Mouse (Mus musculus): ENCODE measurements around the gene Vps37c. TPM values are rescaled to one million over a fixed set of nuclear protein-coding genes. Genes with fewer than 3 reads are reported as not detected.

The Vps37c gene
- polyA plus RNA-seq, 1 experiment from 2014 or later: 31.3 TPM

GRCm38 (mm10) chr19:10739916-10740315 is 51.4 kb downstream of the Vps37c start:
- H3K36me3 ChIP-seq (replicated peaks; ENCODE audit: control insufficient read depth, insufficient read depth): no peaks in the 10 kb centered on the region
- no peak overlapping the region for H3K4me2 ChIP-seq (replicated peaks)
- no peak overlapping the region for H3K4me3 ChIP-seq (replicated peaks; ENCODE audit: low read length)
- no peaks in the 10 kb centered on the region for H3K4me1 ChIP-seq (replicated peaks; ENCODE audit: control insufficient read depth, insufficient read depth, low read length)
- no peak overlapping the region for H3K27ac ChIP-seq
- H3K9me3 ChIP-seq (ENCODE audit: control insufficient read depth, low read length): no peaks in the 10 kb centered on the region
- no peak for ATAC-seq (ENCODE audit: low FRiP score)
- WGBS: 98% methylated on average over 4 of the region's 4 CpGs
- H3K27me3 ChIP-seq (ENCODE audit: control insufficient read depth, insufficient read depth, low read length): no peaks in the 10 kb centered on the region
- no peak for DNase-seq (ENCODE audit: low spot score)
- H3K9ac ChIP-seq: no peak overlapping the region

DNA sequence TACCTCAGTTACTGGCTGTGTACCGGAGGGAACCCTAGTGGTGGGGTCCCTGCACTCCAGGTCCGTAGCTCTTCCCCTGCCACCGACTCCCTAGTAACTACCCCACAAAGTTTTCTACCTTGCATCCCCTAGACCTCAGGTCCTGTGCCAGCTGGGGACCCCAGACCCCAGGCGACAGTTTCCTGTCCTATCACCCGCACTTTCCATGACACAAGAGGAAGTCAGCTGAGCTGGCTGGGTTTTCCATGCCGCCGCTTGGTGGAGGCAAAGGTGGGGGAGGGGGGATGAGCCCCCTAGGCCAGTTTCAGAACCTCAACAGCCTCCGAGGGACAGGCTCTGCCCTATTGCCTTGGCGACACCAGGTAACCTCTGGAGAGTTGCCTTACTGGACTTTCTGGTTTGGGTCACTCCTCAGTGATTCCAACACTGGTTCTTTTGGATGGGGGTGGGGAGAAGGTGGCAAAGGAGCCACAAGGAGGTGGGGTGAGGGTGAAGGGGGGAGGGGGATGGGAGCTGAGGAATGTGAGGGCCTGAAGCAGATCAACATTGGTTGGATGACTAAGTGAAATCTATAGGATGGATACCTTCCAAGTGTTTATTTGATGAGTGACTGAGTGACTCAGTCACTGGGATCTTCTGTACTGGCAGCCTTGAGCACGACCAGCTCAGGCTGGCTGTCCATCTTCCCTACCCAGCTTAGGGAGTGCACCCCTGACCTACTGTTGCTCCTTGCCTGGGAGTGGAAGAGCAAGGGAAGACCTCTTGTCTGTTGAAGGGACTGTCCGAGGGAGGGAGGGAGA is 52.3 kb downstream of the Vps37c start:
- no peak overlapping the region for H3K4me3 ChIP-seq (replicated peaks; ENCODE audit: low read length)
- WGBS: 56% methylated on average over 11 of the region's 11 CpGs
- H3K27ac ChIP-seq: no peak overlapping the region
- H3K4me1 ChIP-seq (replicated peaks; ENCODE audit: control insufficient read depth, insufficient read depth, low read length): no peaks in the 10 kb centered on the region
- no peaks in the 10 kb centered on the region for H3K36me3 ChIP-seq (replicated peaks; ENCODE audit: control insufficient read depth, insufficient read depth)
- ATAC-seq (ENCODE audit: low FRiP score): no peak
- H3K4me2 ChIP-seq (replicated peaks): no peak overlapping the region
- no peaks in the 10 kb centered on the region for H3K27me3 ChIP-seq (ENCODE audit: control insufficient read depth, insufficient read depth, low read length)
- no peaks in the 10 kb centered on the region for H3K9me3 ChIP-seq (ENCODE audit: control insufficient read depth, low read length)
- H3K9ac ChIP-seq: no peak overlapping the region
- no peak for DNase-seq (ENCODE audit: low spot score)

DNA sequence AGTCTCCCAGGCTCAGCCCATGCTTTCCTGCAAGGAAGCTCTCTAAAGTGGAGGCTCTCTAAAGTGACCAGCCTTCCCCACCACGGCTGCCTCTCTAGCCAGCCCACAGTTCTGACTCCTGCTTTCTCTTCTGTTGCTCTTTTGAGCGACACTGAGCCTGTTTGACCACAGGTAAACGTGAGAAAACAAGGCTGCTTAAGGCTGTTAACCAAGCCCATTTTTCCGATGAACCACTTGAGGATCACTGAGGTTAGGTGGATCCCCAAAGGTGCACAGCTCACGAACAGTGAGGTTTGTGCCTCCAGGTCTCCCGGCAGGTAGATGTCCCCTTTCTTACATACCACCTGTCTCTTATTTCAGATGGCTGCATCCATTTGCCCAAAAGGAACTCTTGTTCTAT is 53.6 kb downstream of the Vps37c start:
- no peaks in the 10 kb centered on the region for H3K36me3 ChIP-seq (replicated peaks; ENCODE audit: control insufficient read depth, insufficient read depth)
- H3K9ac ChIP-seq: no peak overlapping the region
- DNase-seq (ENCODE audit: low spot score) (no peak), ATAC-seq (ENCODE audit: low FRiP score) (no peak)
- 87% methylated on average over 6 of the region's 6 CpGs for WGBS
- no peaks in the 10 kb centered on the region for H3K27me3 ChIP-seq (ENCODE audit: control insufficient read depth, insufficient read depth, low read length)
- H3K9me3 ChIP-seq (ENCODE audit: control insufficient read depth, low read length): no peaks in the 10 kb centered on the region
- no peak overlapping the region for H3K4me3 ChIP-seq (replicated peaks; ENCODE audit: low read length)
- H3K4me1 ChIP-seq (replicated peaks; ENCODE audit: control insufficient read depth, insufficient read depth, low read length): no peaks in the 10 kb centered on the region
- no peak overlapping the region for H3K4me2 ChIP-seq (replicated peaks)
- H3K27ac ChIP-seq: no peak overlapping the region

GRCm38 (mm10) chr19:10742565-10742964 is 54.0 kb downstream of the Vps37c start:
- H3K9me3 ChIP-seq (ENCODE audit: control insufficient read depth, low read length): no peaks in the 10 kb centered on the region
- no peaks in the 10 kb centered on the region for H3K27me3 ChIP-seq (ENCODE audit: control insufficient read depth, insufficient read depth, low read length)
- H3K9ac ChIP-seq: no peak overlapping the region
- ATAC-seq (ENCODE audit: low FRiP score) (no peak), DNase-seq (ENCODE audit: low spot score) (no peak)
- H3K4me3 ChIP-seq (replicated peaks; ENCODE audit: low read length): no peak overlapping the region
- H3K36me3 ChIP-seq (replicated peaks; ENCODE audit: control insufficient read depth, insufficient read depth): no peaks in the 10 kb centered on the region
- no peak overlapping the region for H3K4me2 ChIP-seq (replicated peaks)
- H3K27ac ChIP-seq: no peak overlapping the region
- no peaks in the 10 kb centered on the region for H3K4me1 ChIP-seq (replicated peaks; ENCODE audit: control insufficient read depth, insufficient read depth, low read length)
- WGBS: 76% methylated on average over 3 of the region's 3 CpGs

DNA sequence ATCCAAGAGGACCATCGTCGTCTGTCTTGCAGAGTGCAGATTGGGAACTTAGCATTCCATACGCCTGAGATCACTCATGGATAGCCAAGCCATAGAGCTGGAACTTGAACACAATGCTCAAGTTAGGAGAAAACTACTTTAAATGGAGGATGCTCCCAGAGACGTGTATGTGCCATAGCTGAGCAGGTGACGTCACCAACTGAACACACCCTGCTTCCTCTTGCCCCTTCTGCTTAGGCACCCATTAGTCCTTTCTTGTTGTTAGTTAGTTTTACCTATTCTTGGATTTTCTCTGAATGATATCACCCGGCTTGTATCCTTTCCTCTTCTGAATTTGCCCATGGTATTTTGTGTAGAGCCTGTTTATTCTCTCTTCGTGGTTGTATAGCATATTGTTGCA is 58.6 kb downstream of the Vps37c start:
- no peak overlapping the region for H3K4me3 ChIP-seq (replicated peaks; ENCODE audit: low read length)
- no peaks in the 10 kb centered on the region for H3K27me3 ChIP-seq (ENCODE audit: control insufficient read depth, insufficient read depth, low read length)
- ATAC-seq (ENCODE audit: low FRiP score) (no peak), DNase-seq (ENCODE audit: low spot score) (no peak)
- no peaks in the 10 kb centered on the region for H3K9me3 ChIP-seq (ENCODE audit: control insufficient read depth, low read length)
- no peaks in the 10 kb centered on the region for H3K36me3 ChIP-seq (replicated peaks; ENCODE audit: control insufficient read depth, insufficient read depth)
- H3K27ac ChIP-seq: no peak overlapping the region
- WGBS: 87% methylated on average over 7 of the region's 7 CpGs
- H3K4me2 ChIP-seq (replicated peaks): no peak overlapping the region
- H3K9ac ChIP-seq: no peak overlapping the region
- H3K4me1 ChIP-seq (replicated peaks; ENCODE audit: control insufficient read depth, insufficient read depth, low read length): no peaks in the 10 kb centered on the region

DNA sequence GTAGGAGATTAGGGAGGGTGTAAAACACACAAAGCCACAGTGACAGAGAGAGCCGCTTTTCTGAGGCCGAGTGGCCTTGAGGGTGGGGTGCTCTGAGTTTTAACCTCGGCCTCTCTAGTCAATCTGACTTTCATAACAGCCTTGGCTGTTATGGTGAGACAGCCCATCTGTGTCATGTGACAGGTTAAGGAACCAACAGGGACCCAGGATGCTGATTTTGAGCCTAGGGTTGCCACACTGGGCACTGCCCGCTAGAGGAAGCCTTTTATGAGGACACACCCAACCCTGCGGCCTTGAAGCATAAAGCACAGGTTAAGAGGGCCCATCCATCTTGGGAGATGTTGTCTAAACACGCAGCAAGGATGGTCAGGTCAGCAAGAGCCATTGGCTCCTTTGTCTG is 59.2 kb downstream of the Vps37c start:
- WGBS: 92% methylated on average over 6 of the region's 6 CpGs
- DNase-seq (ENCODE audit: low spot score) (no peak), ATAC-seq (ENCODE audit: low FRiP score) (no peak)
- Histone ChIP-seq H3K9ac (no peak overlapping the region), H3K27me3 (ENCODE audit: control insufficient read depth, insufficient read depth, low read length) (no peaks in the 10 kb centered on the region), H3K4me2 (replicated peaks) (no peak overlapping the region), H3K9me3 (ENCODE audit: control insufficient read depth, low read length) (no peaks in the 10 kb centered on the region), H3K4me1 (replicated peaks; ENCODE audit: control insufficient read depth, insufficient read depth, low read length) (no peaks in the 10 kb centered on the region), H3K4me3 (replicated peaks; ENCODE audit: low read length) (no peak overlapping the region), H3K36me3 (replicated peaks; ENCODE audit: control insufficient read depth, insufficient read depth) (no peaks in the 10 kb centered on the region), H3K27ac (no peak overlapping the region)

- WGBS: 47% methylated on average over 11 of the region's 11 CpGs
- no peak for DNase-seq (ENCODE audit: low spot score)
- Histone ChIP-seq H3K4me1 (replicated peaks; ENCODE audit: control insufficient read depth, insufficient read depth, low read length) (no peaks in the 10 kb centered on the region), H3K9ac (no peak overlapping the region), H3K4me3 (replicated peaks; ENCODE audit: low read length) (no peak overlapping the region), H3K4me2 (replicated peaks) (no peak overlapping the region), H3K36me3 (replicated peaks; ENCODE audit: control insufficient read depth, insufficient read depth) (no peaks in the 10 kb centered on the region), H3K27ac (no peak overlapping the region), H3K9me3 (ENCODE audit: control insufficient read depth, low read length) (no peaks in the 10 kb centered on the region), H3K27me3 (ENCODE audit: control insufficient read depth, insufficient read depth, low read length) (no peaks in the 10 kb centered on the region)
- no peak for ATAC-seq (ENCODE audit: low FRiP score)
Measured at GRCm38 (mm10) chr19:10748401-10749102, 60.0 kb downstream of the Vps37c start.

- no peak overlapping the region for H3K9ac ChIP-seq
- WGBS: 84% methylated on average over 6 of the region's 6 CpGs
- no peak overlapping the region for H3K4me2 ChIP-seq (replicated peaks)
Measured at GRCm38 (mm10) chr19:10749295-10749694, 60.8 kb downstream of the Vps37c start.

DNA sequence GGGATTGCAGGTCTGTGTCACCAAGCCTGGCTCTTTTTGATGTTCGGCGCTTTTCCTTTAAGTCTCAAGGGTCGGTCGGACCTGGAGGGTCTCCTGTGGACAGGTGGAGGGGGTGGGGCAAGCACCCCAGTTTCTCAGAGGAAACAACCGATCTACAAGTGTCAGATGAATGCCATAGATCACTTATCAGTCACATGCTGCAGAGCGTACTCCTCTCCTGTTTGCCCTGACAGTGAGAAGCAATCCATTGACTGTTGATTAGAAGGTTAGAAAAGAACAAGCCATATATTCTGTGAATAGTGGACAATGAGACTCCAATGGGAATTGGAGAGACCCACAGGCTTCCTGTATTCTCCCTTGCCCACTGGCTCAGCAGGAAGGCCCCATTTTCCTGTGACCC is 61.6 kb downstream of the Vps37c start:
- Histone ChIP-seq H3K27me3 (ENCODE audit: control insufficient read depth, insufficient read depth, low read length) (no peaks in the 10 kb centered on the region), H3K9ac (no peak overlapping the region), H3K9me3 (ENCODE audit: control insufficient read depth, low read length) (no peaks in the 10 kb centered on the region), H3K36me3 (replicated peaks; ENCODE audit: control insufficient read depth, insufficient read depth) (no peaks in the 10 kb centered on the region), H3K4me1 (replicated peaks; ENCODE audit: control insufficient read depth, insufficient read depth, low read length) (no peaks in the 10 kb centered on the region), H3K27ac (no peak overlapping the region), H3K4me2 (replicated peaks) (no peak overlapping the region), H3K4me3 (replicated peaks; ENCODE audit: low read length) (no peak overlapping the region)
- DNase-seq (ENCODE audit: low spot score) (no peak), ATAC-seq (ENCODE audit: low FRiP score) (no peak)
- WGBS: 94% methylated on average over 6 of the region's 6 CpGs

More at GRCm38 (mm10) chr19:10749295-10749694, 60.8 kb downstream of the Vps37c start:
- Histone ChIP-seq H3K36me3 (replicated peaks; ENCODE audit: control insufficient read depth, insufficient read depth) (no peaks in the 10 kb centered on the region), H3K9me3 (ENCODE audit: control insufficient read depth, low read length) (no peaks in the 10 kb centered on the region), H3K27me3 (ENCODE audit: control insufficient read depth, insufficient read depth, low read length) (no peaks in the 10 kb centered on the region), H3K27ac (no peak overlapping the region), H3K4me1 (replicated peaks; ENCODE audit: control insufficient read depth, insufficient read depth, low read length) (no peaks in the 10 kb centered on the region), H3K4me3 (replicated peaks; ENCODE audit: low read length) (no peak overlapping the region)
- ATAC-seq (ENCODE audit: low FRiP score) (no peak), DNase-seq (ENCODE audit: low spot score) (no peak)

All from hindbrain, embryonic 14.5 days (tissue).